8 mouse cellular contexts compared by ENCODE assay signal in genomic region chr9:56995198-56996027, GRCm38 (mm10). TPM values are rescaled to one million over a fixed set of nuclear protein-coding genes. Genes with fewer than 3 reads are reported as not detected.
A peak's percentile ranks its signal among the peaks of the same experiment; 100 is the strongest.
DNase-seq lines count a peak whose midpoint lies in the region; ATAC-seq and TF ChIP-seq lines count a peak whose summit lies in the region.

No protein-coding gene starts in this region.

- TF ChIP-seq CTCF in small intestine, adult 2 months (IDR thresholded peaks at IDR 0.05; ENCODE audit: extremely low read depth, insufficient read length, insufficient replicate concordance, low read depth, low read length): no peak

- no peaks in the 10 kb centered on the region for H3K9me3 ChIP-seq in hindbrain, embryonic 14.5 days (ENCODE audit: control insufficient read depth, low read length)

- peak overlapping the region; percentile 88 for H3K4me2 ChIP-seq in hindbrain, embryonic 14.5 days (replicated peaks)

- peak overlapping the region; percentile 97 for H3K27ac ChIP-seq in hindbrain, embryonic 14.5 days
- H3K27ac ChIP-seq in small intestine, adult 2 months (ENCODE audit: insufficient read depth, low read depth, low read length): peak overlapping the region; percentile 82

- peak overlapping the region; percentile 93 for H3K4me3 ChIP-seq in hindbrain, embryonic 14.5 days (replicated peaks; ENCODE audit: low read length)
- peak overlapping the region; percentile 95 for H3K4me3 ChIP-seq in small intestine, adult 2 months (ENCODE audit: low read depth, low read length)

- peaks cover 20% of the 10 kb centered on the region; the same call in 1 of the 2 replicates for H3K4me1 ChIP-seq in hindbrain, embryonic 14.5 days (replicated peaks; ENCODE audit: control insufficient read depth, insufficient read depth, low read length)
- H3K4me1 ChIP-seq in small intestine, adult 2 months (ENCODE audit: control insufficient read depth, insufficient read depth, insufficient read length, low read length): no peaks in the 10 kb centered on the region; the same call in 1 of the 2 replicates

- peak; percentile 68 for ATAC-seq in hindbrain, embryonic 14.5 days (ENCODE audit: low FRiP score)
- ATAC-seq in megakaryocyte progenitor cell, adult 5-6 weeks (replicated peaks; ENCODE audit: poor library complexity): peak; percentile 50
- no peak; the same call in 1 of the 2 replicates for ATAC-seq in megakaryocyte-erythroid progenitor cell, adult 5-6 weeks (replicated peaks; ENCODE audit: low FRiP score, low TSS enrichment, poor library complexity, severe bottlenecking)

- peak; percentile 77 for DNase-seq in ZHBTc4 (ENCODE audit: low read depth, low spot score)
- peak; percentile 72 to 73 for DNase-seq in cerebellum, postnatal 10 days
- DNase-seq in frontal cortex, postnatal 25 days (ENCODE audit: low spot score in 2 of 2): peak; percentile 20 to 28
- DNase-seq in hindbrain, embryonic 14.5 days (ENCODE audit: low spot score): peak; percentile 38
- DNase-seq in left cerebral cortex, postnatal 14 days (ENCODE audit: low spot score in 2 of 2): peak; percentile 17 to 39

- TF ChIP-seq POLR2A in small intestine, adult 2 months (IDR thresholded peaks at IDR 0.05; ENCODE audit: low read depth, low read length): peak; percentile 9; the same call in 1 of the 2 replicates

- H3K36me3 ChIP-seq in hindbrain, embryonic 14.5 days (replicated peaks; ENCODE audit: control insufficient read depth, insufficient read depth): no peaks in the 10 kb centered on the region
- H3K36me3 ChIP-seq in small intestine, adult 2 months (ENCODE audit: control insufficient read depth, insufficient read depth, low read length): no peaks in the 10 kb centered on the region

- WGBS in hindbrain, embryonic 14.5 days: under 1% methylated on average over 78 of the region's 80 CpGs
- under 1% methylated on average over 73 of the region's 80 CpGs for WGBS in small intestine, adult 2 months

- peak overlapping the region; percentile 90 for H3K9ac ChIP-seq in hindbrain, embryonic 14.5 days

- no peaks in the 10 kb centered on the region for H3K27me3 ChIP-seq in hindbrain, embryonic 14.5 days (ENCODE audit: control insufficient read depth, insufficient read depth, low read length)
- no peaks in the 10 kb centered on the region for H3K27me3 ChIP-seq in small intestine, adult 2 months (ENCODE audit: control insufficient read depth, insufficient read depth, low read length)

- intact Hi-C loops in left cerebral cortex, postnatal 14 days (cut with DNase I): loop anchor here (5.0 kb wide), 2 partner anchors 43 to 82 kb away; partner anchors contain the start of gene Snupn

RNA-seq across cellular contexts. Expression of gene Ptpn9, which starts 0.7 kb away (rescaled TPM):
- 35.0 and 39.4 TPM in 2 replicates for polyA plus RNA-seq in hindbrain, embryonic 14.5 days (2014; fragmentation: Nextera tagmentation; extraction: Ambion mirVana)
- 10 to 100 TPM; 25.8 to 27.7 TPM for total RNA-seq in left cerebral cortex, postnatal 14 days (2021)
- total RNA-seq in megakaryocyte progenitor cell, adult 5-6 weeks (2015): 10.6 and 14.5 TPM in 2 replicates
- total RNA-seq in megakaryocyte progenitor cell, adult 5-6 weeks (2017): 9.1 and 10.7 TPM in 2 replicates
- polyA plus RNA-seq in small intestine, adult 2 months (2012; rRNA removed): 12.6 and 24.5 TPM in 2 replicates
- 7.2 and 9.2 TPM in 2 replicates for total RNA-seq in megakaryocyte-erythroid progenitor cell, adult 5-6 weeks (2014; fragmentation: Nextera tagmentation)
- total RNA-seq in megakaryocyte-erythroid progenitor cell, adult 5-6 weeks (2017): 8.2 and 8.4 TPM in 2 replicates

RNA-seq across cellular contexts. Expression of gene Snupn, which starts 44.7 kb away (rescaled TPM):
- polyA plus RNA-seq in hindbrain, embryonic 14.5 days (2014; fragmentation: Nextera tagmentation; extraction: Ambion mirVana): 23.4 and 26.0 TPM in 2 replicates
- 10 to 100 TPM; 17.3 to 17.7 TPM for total RNA-seq in left cerebral cortex, postnatal 14 days (2021)
- total RNA-seq in megakaryocyte progenitor cell, adult 5-6 weeks (2015): 10.3 and 12.1 TPM in 2 replicates
- 9.0 and 9.4 TPM in 2 replicates for total RNA-seq in megakaryocyte progenitor cell, adult 5-6 weeks (2017)
- 1.1 and 2.0 TPM in 2 replicates for polyA plus RNA-seq in small intestine, adult 2 months (2012; rRNA removed)
- 20.2 and 20.5 TPM in 2 replicates for total RNA-seq in megakaryocyte-erythroid progenitor cell, adult 5-6 weeks (2014; fragmentation: Nextera tagmentation)
- total RNA-seq in megakaryocyte-erythroid progenitor cell, adult 5-6 weeks (2017): 10.3 and 15.5 TPM in 2 replicates

RNA-seq across cellular contexts. Expression of gene Imp3, which starts 58.1 kb away (rescaled TPM):
- 73.4 and 78.1 TPM in 2 replicates for polyA plus RNA-seq in hindbrain, embryonic 14.5 days (2014; fragmentation: Nextera tagmentation; extraction: Ambion mirVana)
- 10 to 100 TPM; 50.6 to 51.1 TPM for total RNA-seq in left cerebral cortex, postnatal 14 days (2021)
- 138 and 147 TPM in 2 replicates for total RNA-seq in megakaryocyte progenitor cell, adult 5-6 weeks (2015)
- 68.5 and 77.3 TPM in 2 replicates for total RNA-seq in megakaryocyte progenitor cell, adult 5-6 weeks (2017)
- 144 and 233 TPM in 2 replicates for polyA plus RNA-seq in small intestine, adult 2 months (2012; rRNA removed)
- total RNA-seq in megakaryocyte-erythroid progenitor cell, adult 5-6 weeks (2014; fragmentation: Nextera tagmentation): 118 and 148 TPM in 2 replicates
- 108 and 128 TPM in 2 replicates for total RNA-seq in megakaryocyte-erythroid progenitor cell, adult 5-6 weeks (2017)

Comparison
In these comparisons a context has a peak if more than half of its experiments do, and no peak if none do; other contexts are left out.
1. DNase-seq: peak in every context shown above with its lines; median percentile 77 in ZHBTc4; 72 in cerebellum, postnatal 10 days; 38 in hindbrain, embryonic 14.5 days; 28 in left cerebral cortex, postnatal 14 days; 24 in frontal cortex, postnatal 25 days.